14 mouse cellular contexts compared by ENCODE assay signal in genomic region chr7:101870629-101871028, GRCm38 (mm10). TPM values are rescaled to one million over a fixed set of nuclear protein-coding genes. Genes with fewer than 3 reads are reported as not detected.
DNase-seq lines count a peak whose midpoint lies in the region; ATAC-seq and TF ChIP-seq lines count a peak whose summit lies in the region.
"Had no signal": no experiment of that assay in that cellular context is flagged by ENCODE, and none has a peak within 500 bp of the region (broad histone marks: within the 10 kb centered on the region; RNA-seq: fewer than 3 reads in every experiment).

TSS of gene Folr1 (minus strand) at chr7:101870788.

- H3K9ac ChIP-seq in heart, embryonic 16.5 days (ENCODE audit: low read length) = no peak within 1 kb of the TSS
- H3K9ac ChIP-seq in forebrain, embryonic 15.5 days (replicated peaks) = no peak within 1 kb of the TSS
- H3K9ac ChIP-seq in intestine, embryonic 16.5 days (ENCODE audit: low read depth, low read length) = peak within 1 kb of the TSS; percentile 47
- no peak within 1 kb of the TSS for H3K9ac ChIP-seq in lung, postnatal 0 days (replicated peaks; ENCODE audit: low read depth)
- H3K9ac ChIP-seq: embryonic facial prominence, embryonic 12.5 days; liver, embryonic 13.5 days had no signal

- H3K9me3 ChIP-seq in heart, embryonic 16.5 days (replicated peaks; ENCODE audit: control insufficient read depth, low read length) = no peaks in the 10 kb centered on the region
- H3K9me3 ChIP-seq in forebrain, embryonic 15.5 days = no peaks in the 10 kb centered on the region
- no peaks in the 10 kb centered on the region for H3K9me3 ChIP-seq in intestine, embryonic 16.5 days (ENCODE audit: control insufficient read depth, low read length)
- no peaks in the 10 kb centered on the region for H3K9me3 ChIP-seq in lung, postnatal 0 days (ENCODE audit: low read length)
- H3K9me3 ChIP-seq: embryonic facial prominence, embryonic 12.5 days; liver, embryonic 13.5 days had no signal

- H3K36me3 ChIP-seq in heart, embryonic 16.5 days (ENCODE audit: control insufficient read depth, insufficient read depth) = no peaks in the 10 kb centered on the region
- no peaks in the 10 kb centered on the region for H3K36me3 ChIP-seq in forebrain, embryonic 15.5 days
- no peaks in the 10 kb centered on the region for H3K36me3 ChIP-seq in intestine, embryonic 16.5 days (ENCODE audit: control insufficient read depth, insufficient read depth, low read length)
- H3K36me3 ChIP-seq in macrophage (ENCODE audit: inconsistent target) = no peaks in the 10 kb centered on the region
- H3K36me3 ChIP-seq in lung, postnatal 0 days (ENCODE audit: insufficient read depth, low read length) = no peaks in the 10 kb centered on the region
- H3K36me3 ChIP-seq: embryonic facial prominence, embryonic 12.5 days; liver, embryonic 13.5 days had no signal

- no peak for TF ChIP-seq EP300 in lung, postnatal 0 days (IDR thresholded peaks at IDR 0.05)

- H3K4me3 ChIP-seq in heart, embryonic 16.5 days (ENCODE audit: low read length) = no peak within 1 kb of the TSS
- no peak within 1 kb of the TSS for H3K4me3 ChIP-seq in forebrain, embryonic 15.5 days
- peak within 1 kb of the TSS; percentile 41 for H3K4me3 ChIP-seq in intestine, embryonic 16.5 days (ENCODE audit: low read length)
- H3K4me3 ChIP-seq in macrophage (ENCODE audit: inconsistent target) = peak within 1 kb of the TSS; percentile 7; the same call in 1 of the 2 replicates
- H3K4me3 ChIP-seq in lung, postnatal 0 days (ENCODE audit: low read depth, low read length) = no peak within 1 kb of the TSS
- H3K4me3 ChIP-seq: embryonic facial prominence, embryonic 12.5 days; liver, embryonic 13.5 days; myocyte had no signal

- H3K4me2 ChIP-seq in heart, embryonic 16.5 days (ENCODE audit: low read depth, low read length) = no peak within 1 kb of the TSS
- no peak within 1 kb of the TSS for H3K4me2 ChIP-seq in forebrain, embryonic 15.5 days (replicated peaks)
- peak within 1 kb of the TSS; percentile 45 for H3K4me2 ChIP-seq in intestine, embryonic 16.5 days (ENCODE audit: low read depth, low read length)
- H3K4me2 ChIP-seq in lung, postnatal 0 days (replicated peaks; ENCODE audit: low read depth, low read length) = no peak within 1 kb of the TSS
- H3K4me2 ChIP-seq: embryonic facial prominence, embryonic 12.5 days; liver, embryonic 13.5 days had no signal

- no peaks in the 10 kb centered on the region for H3K27me3 ChIP-seq in heart, embryonic 16.5 days (ENCODE audit: control insufficient read depth, insufficient read depth, low read length)
- H3K27me3 ChIP-seq in forebrain, embryonic 15.5 days = no peaks in the 10 kb centered on the region
- H3K27me3 ChIP-seq in intestine, embryonic 16.5 days (replicated peaks; ENCODE audit: control insufficient read depth, insufficient read depth, low read length) = no peaks in the 10 kb centered on the region
- no peaks in the 10 kb centered on the region for H3K27me3 ChIP-seq in lung, postnatal 0 days (replicated peaks; ENCODE audit: insufficient read depth, low read length)
- H3K27me3 ChIP-seq: embryonic facial prominence, embryonic 12.5 days; liver, embryonic 13.5 days had no signal

- ATAC-seq in heart, embryonic 16.5 days (replicated peaks; ENCODE audit: extremely low read depth, insufficient read depth, low FRiP score) = no peak
- ATAC-seq in forebrain, embryonic 15.5 days (replicated peaks) = no peak
- peak; percentile 93 for ATAC-seq in intestine, embryonic 16.5 days
- ATAC-seq in lung, postnatal 0 days = no peak

- peak within 1 kb of the TSS; percentile 63 for H3K27ac ChIP-seq in heart, embryonic 16.5 days (ENCODE audit: low read length)
- H3K27ac ChIP-seq in forebrain, embryonic 15.5 days (replicated peaks) = no peak within 1 kb of the TSS
- peak within 1 kb of the TSS; percentile 82 for H3K27ac ChIP-seq in intestine, embryonic 16.5 days (ENCODE audit: low read length)
- H3K27ac ChIP-seq in macrophage = peak within 1 kb of the TSS; percentile 66
- no peak within 1 kb of the TSS for H3K27ac ChIP-seq in lung, postnatal 0 days (ENCODE audit: low read length)
- H3K27ac ChIP-seq: embryonic facial prominence, embryonic 12.5 days; liver, embryonic 13.5 days had no signal

- no peaks in the 10 kb centered on the region; the same call in 1 of the 2 replicates for H3K79me2 ChIP-seq in macrophage (ENCODE audit: inconsistent target)

- WGBS in heart, embryonic 16.5 days = 79% methylated on average over 2 of the region's 2 CpGs
- 81% methylated on average over 2 of the region's 2 CpGs for WGBS in forebrain, embryonic 15.5 days
- WGBS in intestine, embryonic 16.5 days = 35% methylated on average over 2 of the region's 2 CpGs
- 88% methylated on average over 2 of the region's 2 CpGs for whole genome bisulfite sequencing in macrophage (ENCODE audit: missing documents)
- 68% methylated on average over 2 of the region's 2 CpGs for WGBS in lung, postnatal 0 days

- DNase-seq in heart, postnatal 4 days = no peak
- DNase-seq in adipocyte (ENCODE audit: low spot score) = no peak
- no peak for DNase-seq in lung, postnatal 0 days (ENCODE audit: low spot score)
- DNase-seq in spleen, postnatal 4 days (ENCODE audit: low spot score in 2 of 2) = no peak
- DNase-seq: cerebellum, adult 2 months; gastrocnemius, postnatal 10 days; liver, embryonic 13.5 days; thymus, adult 18-20 months had no signal

- peaks cover 9% of the 10 kb centered on the region for H3K4me1 ChIP-seq in heart, embryonic 16.5 days (ENCODE audit: control insufficient read depth, insufficient read depth, low read length)
- H3K4me1 ChIP-seq in forebrain, embryonic 15.5 days = no peaks in the 10 kb centered on the region
- H3K4me1 ChIP-seq in intestine, embryonic 16.5 days (ENCODE audit: control insufficient read depth, insufficient read depth, low read length) = peaks cover 2% of the 10 kb centered on the region; the same call in 1 of the 2 replicates
- no peaks in the 10 kb centered on the region for H3K4me1 ChIP-seq in lung, postnatal 0 days (ENCODE audit: insufficient read depth, low read depth, low read length)
- H3K4me1 ChIP-seq: embryonic facial prominence, embryonic 12.5 days had no signal

- no peak for TF ChIP-seq CTCF in lung, postnatal 0 days (IDR thresholded peaks at IDR 0.05)

RNA-seq across cellular contexts. Expression of gene Folr1, which starts in this region (rescaled TPM):
- polyA plus RNA-seq in heart, embryonic 16.5 days (2015; fragmentation: Nextera tagmentation; extraction: Ambion mirVana) = 4.0 and 4.7 TPM in 2 replicates
- 1 to 10 TPM; 1.1 to 2.9 TPM for total RNA-seq in heart, postnatal 4 days (2021)
- polyA plus RNA-seq in forebrain, embryonic 15.5 days (2015; fragmentation: Nextera tagmentation; extraction: Ambion mirVana) = 18.9 and 30.4 TPM in 2 replicates
- polyA plus RNA-seq in intestine, embryonic 16.5 days (2015; fragmentation: Nextera tagmentation; extraction: Ambion mirVana) = 201 and 253 TPM in 2 replicates
- 1 to 10 TPM in 2 of 26 experiments, not detected in 24; 1.3 TPM for total RNA-seq in macrophage (2018; cell fraction: chromatin; rRNA removed)
- under 1 TPM in 20 of 26 experiments, not detected in 6; 0.11 to 0.80 (median 0.37) TPM for total RNA-seq in macrophage (2018; cell fraction: cytosol; rRNA removed)
- 1 to 10 TPM in 3 of 26 experiments, under 1 TPM in 1, not detected in 22; 0.82 to 2.4 (median 1.9) TPM for total RNA-seq in macrophage (2018; cell fraction: nucleus; rRNA removed)
- 0.50 to 0.59 TPM in 2 of 3 replicates, not detected in the other for polyA plus RNA-seq in macrophage (2018)
- 0.95 and 2.4 TPM in 2 replicates for polyA plus RNA-seq in lung, postnatal 0 days (2015; fragmentation: Nextera tagmentation; extraction: Ambion mirVana)

Comparison
In these comparisons a context has a peak if more than half of its experiments do, and no peak if none do; other contexts are left out.
1. H3K27ac ChIP-seq: peak in heart, embryonic 16.5 days (single experiment), intestine, embryonic 16.5 days (single experiment) and macrophage (single experiment); none in forebrain, embryonic 15.5 days (single experiment) and lung, postnatal 0 days (single experiment).
2. H3K4me3 ChIP-seq: peak in intestine, embryonic 16.5 days (single experiment) and macrophage (single experiment); none in heart, embryonic 16.5 days (single experiment), forebrain, embryonic 15.5 days (single experiment) and lung, postnatal 0 days (single experiment).